Mouse (Mus musculus) embryonic facial prominence, embryonic 14.5 days (tissue): ENCODE data around the gene Tbcd. TPM values are rescaled to one million over a fixed set of nuclear protein-coding genes. Genes with fewer than 3 reads are reported as not detected.
"Not testable (repeated sequence)": the region's sequence is repeated elsewhere in the genome, so short reads cannot be mapped to it uniquely, and the experiment has no call there.

ENCODE experiments used
- ATAC-seq: fragments of 200-750 bp; cut with Nextera tagmentation; 2 replicates; pipeline ENCODE4 v1.8.0; 2017; ENCODE audit warnings: low read depth, moderate number of reproducible peaks, moderate TSS enrichment
- DNase-seq: peaks from one replicate; pipeline ENCODE4 v3.0.0-alpha.2; 2015; ENCODE audit warnings: low spot score
- H3K27ac ChIP-seq: fragments of 300-500 bp; sonication (generic); replicated peaks from 2 replicates; pipeline ENCODE4 v1.5.1; 2014; ENCODE audit warnings: low read depth, mild to moderate bottlenecking, low read length, moderate library complexity
- H3K27me3 ChIP-seq: fragments of 300-500 bp; sonication (generic); replicated peaks from 2 replicates; pipeline ENCODE4 v1.6.1; 2014; ENCODE audit warnings: low read length; ENCODE audit not compliant: control insufficient read depth, insufficient read depth
- H3K36me3 ChIP-seq: fragments of 300-500 bp; sonication (generic); 2 replicates; pipeline ENCODE4 v1.6.1; 2014; ENCODE audit warnings: low read length, mixed read lengths; ENCODE audit not compliant: control insufficient read depth, insufficient read depth
- H3K4me1 ChIP-seq: fragments of 300-500 bp; sonication (generic); 2 replicates; pipeline ENCODE4 v1.6.1; 2014; ENCODE audit warnings: antibody characterized with exemption, low read length; ENCODE audit not compliant: control insufficient read depth, insufficient read depth
- H3K4me2 ChIP-seq: fragments of 300-500 bp; sonication (generic); 2 replicates; pipeline ENCODE4 v1.6.1; 2014; ENCODE audit warnings: low read depth, mild to moderate bottlenecking, low read length, moderate library complexity, mixed read lengths
- H3K4me3 ChIP-seq: fragments of 300-500 bp; sonication (generic); 2 replicates; pipeline ENCODE4 v1.5.1; 2014; ENCODE audit warnings: low read depth, mild to moderate bottlenecking, low read length
- H3K9ac ChIP-seq: fragments of 300-500 bp; sonication (generic); 2 replicates; pipeline ENCODE4 v1.6.1; 2014; ENCODE audit warnings: low read depth, mild to moderate bottlenecking, low read length, moderate library complexity, mixed read lengths
- H3K9me3 ChIP-seq: fragments of 300-500 bp; sonication (generic); 2 replicates; pipeline ENCODE4 v1.6.1; 2016; ENCODE audit warnings: low read length; ENCODE audit not compliant: control insufficient read depth
- WGBS: fragments of 180-500 bp; shearing (Covaris S2); extraction: QIAGEN DNeasy Blood & Tissue Kit; methylation state at CpG from one replicate; pipeline ENCODE4 v1.1.7; 2014; 5-methylcytosine and 5-hydroxymethylcytosine counted together
- polyA plus RNA-seq: library from polyadenylated mRNA; unstranded; fragments of >200 nt; fragmentation: Nextera tagmentation; extraction: Ambion mirVana; gene quantifications from 2 replicates; pipeline ENCODE4 v1.2.1, GENCODE M21; 2014

Gene Tbcd
- polyA plus RNA-seq, 1 experiment from 2014 or later: 40.3 TPM

DNA sequence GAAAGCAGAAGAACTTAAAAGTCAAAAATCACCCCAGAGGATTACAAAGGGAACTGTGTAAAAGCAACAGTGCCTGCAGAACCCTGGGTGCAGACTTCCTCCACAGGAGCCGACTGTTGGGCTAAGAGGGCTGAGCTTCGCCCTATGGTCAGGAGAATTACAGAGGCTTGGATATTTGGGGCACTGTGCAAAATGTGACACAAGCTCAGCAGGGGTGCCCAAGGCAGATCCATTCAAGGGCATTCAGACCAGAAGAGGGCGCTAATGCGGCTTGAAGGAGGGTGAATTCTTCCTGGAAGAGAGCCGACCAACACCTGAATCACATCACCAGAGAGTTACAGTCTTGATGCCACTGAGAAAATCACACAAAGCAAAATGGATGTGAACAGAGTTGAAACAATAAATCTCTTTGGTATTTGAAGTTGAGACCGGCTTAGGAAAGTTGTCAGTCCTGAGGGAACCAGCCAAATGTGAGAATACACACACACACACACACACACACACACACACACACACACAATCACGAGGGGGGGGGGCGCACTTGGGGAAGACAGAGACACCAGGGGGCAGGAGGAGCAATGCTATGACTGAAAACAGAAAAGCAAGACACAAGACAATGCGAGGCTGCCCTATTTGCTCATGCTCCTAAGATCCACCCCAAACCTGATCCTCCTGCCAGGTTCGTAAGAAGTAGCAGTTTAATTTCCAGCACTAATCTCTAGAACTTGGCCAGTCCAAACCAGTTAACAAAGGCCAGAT lies 201.0 kb downstream of the Tbcd start:
- no peak overlapping the region for H3K4me2 ChIP-seq
- H3K4me3 ChIP-seq: no peak overlapping the region
- WGBS: 52% methylated on average over 10 of the region's 10 CpGs
- peaks cover 16% of the 10 kb centered on the region; the same call in 1 of the 2 replicates for H3K36me3 ChIP-seq
- no peaks in the 10 kb centered on the region for H3K27me3 ChIP-seq
- 0 out of 2 replicates have a peak overlapping the region, but pooled peaks have one; percentile 3 for H3K27ac ChIP-seq
- peaks cover 5% of the 10 kb centered on the region for H3K4me1 ChIP-seq
- no peak overlapping the region for H3K9ac ChIP-seq
- DNase-seq (peak; percentile 72), ATAC-seq (no peak)
- H3K9me3 ChIP-seq: no peaks in the 10 kb centered on the region

DNA sequence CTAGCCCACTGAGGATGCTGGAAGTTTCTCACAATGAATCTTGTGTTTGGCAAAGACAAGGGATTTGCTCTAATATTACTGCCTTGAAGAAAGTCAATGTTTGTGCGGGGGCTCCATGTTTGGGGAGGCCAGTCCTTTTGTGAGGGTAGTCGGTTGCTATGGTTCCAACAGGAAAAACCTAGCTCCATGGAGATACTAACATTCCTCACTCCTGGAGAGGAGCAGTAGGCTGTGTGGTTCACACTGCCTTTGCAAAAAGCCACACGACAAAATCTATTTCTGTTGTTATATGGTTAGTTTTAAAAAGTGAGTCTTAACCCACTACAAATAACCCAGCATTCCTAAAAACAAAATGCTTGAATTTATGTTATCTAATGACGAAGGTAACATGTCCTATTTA lies 201.9 kb downstream of the Tbcd start:
- Histone ChIP-seq H3K4me1 (peaks cover 5% of the 10 kb centered on the region), H3K9me3 (no peaks in the 10 kb centered on the region), H3K36me3 (peaks cover 16% of the 10 kb centered on the region; the same call in 1 of the 2 replicates), H3K27me3 (no peaks in the 10 kb centered on the region), H3K4me3 (no peak overlapping the region), H3K27ac (peak overlapping the region; percentile 65; the same call in 1 of the 2 replicates), H3K9ac (no peak overlapping the region), H3K4me2 (no peak overlapping the region)
- ATAC-seq: no peak
- 84% methylated on average over 4 of the region's 4 CpGs for WGBS
- DNase-seq: no peak

DNA sequence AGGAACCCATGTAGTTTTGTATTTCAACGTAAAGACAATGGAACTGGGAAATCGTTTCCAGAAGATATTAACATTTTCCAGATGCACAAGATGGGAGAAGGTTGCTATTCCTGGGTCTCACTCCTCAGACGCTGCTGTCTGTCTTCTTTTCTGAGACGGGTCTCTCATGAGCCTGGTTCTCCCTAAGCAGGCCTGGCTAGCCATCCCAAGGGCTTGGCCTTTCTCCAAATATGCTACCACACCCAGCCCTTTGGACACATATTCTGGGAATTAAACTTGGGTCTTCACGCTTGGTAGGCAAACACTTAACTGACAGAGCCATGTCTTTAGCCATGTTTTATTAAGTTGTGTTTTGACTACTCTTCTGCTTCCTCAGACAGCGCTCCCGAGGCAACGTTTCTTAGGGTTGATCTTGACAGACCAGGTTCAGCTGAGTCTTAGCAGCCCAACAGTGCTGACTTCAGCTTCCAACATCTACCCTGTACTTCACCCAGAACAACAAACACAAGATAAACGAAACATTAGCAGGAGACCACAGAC lies 202.7 kb downstream of the Tbcd start:
- DNase-seq: peak; percentile 60
- no peaks in the 10 kb centered on the region for H3K27me3 ChIP-seq

GRCm38 (mm10) chr11:121655166-121655806 lies 203.5 kb downstream of the Tbcd start:
- ATAC-seq: no peak
- Histone ChIP-seq H3K9me3 (no peaks in the 10 kb centered on the region), H3K4me2 (no peak overlapping the region), H3K4me3 (no peak overlapping the region), H3K36me3 (peaks cover 9% of the 10 kb centered on the region; the same call in 1 of the 2 replicates), H3K4me1 (peaks cover 5% of the 10 kb centered on the region), H3K9ac (no peak overlapping the region), H3K27me3 (no peaks in the 10 kb centered on the region), H3K27ac (no peak overlapping the region)
- DNase-seq: no peak
- WGBS: 78% methylated on average over 6 of the region's 6 CpGs

More for the DNA sequence above, 202.7 kb downstream of the Tbcd start:
- Histone ChIP-seq H3K36me3 (peaks cover 13% of the 10 kb centered on the region; the same call in 1 of the 2 replicates), H3K4me2 (no peak overlapping the region), H3K4me1 (peaks cover 5% of the 10 kb centered on the region), H3K4me3 (no peak overlapping the region), H3K9me3 (no peaks in the 10 kb centered on the region), H3K9ac (no peak overlapping the region), H3K27ac (peak overlapping the region; percentile 65; the same call in 1 of the 2 replicates)
- 39% methylated on average over 9 of the region's 9 CpGs for WGBS
- peak; percentile 44; the same call in 1 of the 2 replicates for ATAC-seq

GRCm38 (mm10) chr11:121655807-121656511 lies 204.2 kb downstream of the Tbcd start:
- DNase-seq: no peak
- peaks cover 5% of the 10 kb centered on the region for H3K4me1 ChIP-seq
- ATAC-seq: no peak

GRCm38 (mm10) chr11:121658151-121658550 lies 206.4 kb downstream of the Tbcd start:
- Histone ChIP-seq H3K27ac (no peak overlapping the region), H3K9me3 (no peaks in the 10 kb centered on the region), H3K4me3 (no peak overlapping the region), H3K4me2 (no peak overlapping the region), H3K27me3 (no peaks in the 10 kb centered on the region), H3K9ac (no peak overlapping the region), H3K36me3 (no peaks in the 10 kb centered on the region), H3K4me1 (peaks cover 1% of the 10 kb centered on the region)
- 58% methylated on average over 1 of the region's 1 CpGs for WGBS
- no peak for DNase-seq
- no peak for ATAC-seq

More at GRCm38 (mm10) chr11:121655807-121656511, 204.2 kb downstream of the Tbcd start:
- WGBS: 83% methylated on average over 6 of the region's 6 CpGs
- H3K36me3 ChIP-seq: 0 out of 2 replicates have a peak, but pooled peaks cover 4% of the 10 kb centered on the region
- no peaks in the 10 kb centered on the region for H3K27me3 ChIP-seq
- H3K4me3 ChIP-seq: no peak overlapping the region
- H3K9me3 ChIP-seq: no peaks in the 10 kb centered on the region
- H3K9ac ChIP-seq: no peak overlapping the region
- no peak overlapping the region for H3K4me2 ChIP-seq
- no peak overlapping the region for H3K27ac ChIP-seq

DNA sequence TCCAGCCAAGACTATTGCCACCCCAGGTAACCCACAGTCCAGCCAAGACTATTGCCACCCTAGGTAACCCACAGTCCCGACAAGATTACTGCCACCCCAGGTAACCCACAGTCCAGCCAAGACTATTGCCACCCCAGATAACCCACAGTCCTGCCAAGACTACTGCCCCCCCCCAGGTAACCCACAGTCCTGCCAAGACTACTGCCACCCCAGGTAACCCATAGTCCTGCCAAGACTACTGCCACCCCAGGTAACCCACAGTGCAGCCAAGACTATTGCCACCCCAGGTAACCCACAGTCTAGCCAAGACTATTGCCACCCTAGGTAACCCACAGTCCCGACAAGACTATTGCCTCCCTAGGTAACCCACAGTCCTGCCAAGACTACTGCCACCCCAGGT lies 208.9 kb downstream of the Tbcd start:
- not testable (repeated sequence) for H3K4me2 ChIP-seq, H3K4me1 ChIP-seq, H3K9me3 ChIP-seq, DNase-seq, ATAC-seq, H3K4me3 ChIP-seq, H3K27me3 ChIP-seq, H3K27ac ChIP-seq, H3K9ac ChIP-seq
- 100% methylated on average over 2 of the region's 2 CpGs for WGBS
- H3K36me3 ChIP-seq: peaks cover 16% of the 10 kb centered on the region; the same call in 1 of the 2 replicates

DNA sequence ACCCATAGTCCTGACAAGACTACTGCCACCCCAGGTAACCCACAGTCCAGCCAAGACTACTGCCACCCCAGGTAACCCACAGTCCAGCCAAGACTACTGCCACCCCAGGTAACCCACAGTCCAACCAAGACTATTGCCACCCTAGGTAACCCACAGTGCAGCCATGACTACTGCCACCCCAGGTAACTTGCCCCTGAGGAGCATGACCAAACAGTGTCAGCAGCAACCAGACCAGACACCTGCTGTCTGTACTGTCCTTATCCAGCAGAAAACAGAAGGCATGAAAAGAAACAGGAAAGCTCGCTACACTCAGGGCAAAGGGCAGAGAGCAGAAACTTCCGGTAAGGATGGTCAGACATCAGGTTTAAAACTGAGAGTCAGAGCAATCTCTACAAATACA lies 209.4 kb downstream of the Tbcd start:
- ATAC-seq (no peak), DNase-seq (no peak)
- H3K27me3 ChIP-seq: no peaks in the 10 kb centered on the region
- no peak overlapping the region for H3K27ac ChIP-seq
- WGBS: 84% methylated on average over 2 of the region's 2 CpGs
- H3K4me1 ChIP-seq: no peaks in the 10 kb centered on the region
- no peaks in the 10 kb centered on the region for H3K9me3 ChIP-seq
- H3K4me2 ChIP-seq: no peak overlapping the region
- no peak overlapping the region for H3K4me3 ChIP-seq
- H3K9ac ChIP-seq: no peak overlapping the region
- H3K36me3 ChIP-seq: peaks cover 16% of the 10 kb centered on the region; the same call in 1 of the 2 replicates
